Mouse (Mus musculus) E14TG2a.4 (cell line): Measurements from ENCODE around the gene Tenm3.

Experiments
- H3K27me3 ChIP-seq: 2 replicates; pipeline ENCODE4 v1.6.1; 2014; ENCODE audit warnings: low read length, control low read depth; ENCODE audit not compliant: insufficient read depth
- H3K36me3 ChIP-seq: 2 replicates; pipeline ENCODE4 v1.6.1; 2014; ENCODE audit warnings: low read length, control low read depth; ENCODE audit not compliant: insufficient read depth
- H3K4me1 ChIP-seq: replicated peaks from 2 replicates; pipeline ENCODE4 v1.6.1; 2014; ENCODE audit warnings: low read depth, low read length, control low read depth
- H3K4me3 ChIP-seq: replicated peaks from 2 replicates; pipeline ENCODE4 v1.5.1; 2014; ENCODE audit warnings: mild to moderate bottlenecking, low read length
- H3K9me3 ChIP-seq: 2 replicates; pipeline ENCODE4 v1.6.1; 2014; ENCODE audit warnings: low read length, control low read depth
- CTCF ChIP-seq: conservative IDR thresholded peaks from 2 replicates; pipeline ENCODE4 v1.5.1; 2014; ENCODE audit warnings: low read length
- NANOG ChIP-seq: IDR thresholded peaks from 2 replicates; pipeline ENCODE4 v1.6.1; 2014; ENCODE audit warnings: borderline replicate concordance, low read length, mixed read lengths
- POU5F1 ChIP-seq: IDR thresholded peaks from 2 replicates; pipeline ENCODE4 v1.6.1; 2014; ENCODE audit warnings: low read length, borderline replicate concordance

Gene Tenm3

DNA sequence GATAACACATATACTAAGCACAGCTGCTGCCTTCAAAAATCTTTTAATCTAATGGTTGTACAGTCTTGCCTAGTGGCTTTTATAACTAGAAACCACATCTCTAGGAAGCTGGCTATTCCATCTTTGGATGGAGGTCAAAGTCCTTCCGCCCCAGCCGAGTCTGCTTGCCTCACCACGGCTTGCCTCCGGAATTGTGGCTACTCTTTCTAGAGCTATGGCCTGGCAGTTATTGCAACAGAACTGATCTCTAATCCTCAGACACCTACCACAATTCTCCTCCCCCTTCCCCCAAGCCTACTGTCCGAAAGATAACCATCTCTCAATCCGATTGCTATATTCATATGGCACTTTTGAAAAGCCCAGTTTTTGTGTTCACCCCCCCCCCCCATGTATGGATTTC, 101.0 kb downstream of the Tenm3 start:
- Histone ChIP-seq H3K9me3 (no peaks in the 10 kb centered on the region), H3K36me3 (no peaks in the 10 kb centered on the region), H3K4me3 (no peak overlapping the region), H3K27me3 (peaks cover 27% of the 10 kb centered on the region), H3K4me1 (peaks cover 25% of the 10 kb centered on the region)
- no peak for TF ChIP-seq NANOG
- TF ChIP-seq CTCF, result no peak
- no peak for TF ChIP-seq POU5F1

DNA sequence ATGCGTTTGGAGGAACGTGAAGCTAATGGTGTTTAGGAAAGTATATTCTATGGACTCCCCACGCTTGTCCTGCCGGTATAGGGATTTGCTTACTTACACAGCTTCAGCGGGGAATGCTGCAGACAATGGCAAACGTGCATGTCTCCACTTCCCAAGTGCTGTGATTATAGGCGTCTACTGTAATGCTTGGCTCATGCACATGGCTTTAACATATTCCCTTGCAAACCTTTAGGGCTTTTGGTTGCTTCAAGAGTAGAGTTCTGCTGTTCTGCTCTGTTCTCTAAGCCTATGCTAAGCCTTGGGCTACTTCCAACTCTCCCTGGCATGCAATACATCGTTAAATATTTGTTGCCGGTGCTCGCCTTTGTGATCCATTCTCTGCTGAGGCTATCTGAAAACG, 102.8 kb downstream of the Tenm3 start:
- peaks cover 23% of the 10 kb centered on the region for H3K27me3 ChIP-seq

DNA sequence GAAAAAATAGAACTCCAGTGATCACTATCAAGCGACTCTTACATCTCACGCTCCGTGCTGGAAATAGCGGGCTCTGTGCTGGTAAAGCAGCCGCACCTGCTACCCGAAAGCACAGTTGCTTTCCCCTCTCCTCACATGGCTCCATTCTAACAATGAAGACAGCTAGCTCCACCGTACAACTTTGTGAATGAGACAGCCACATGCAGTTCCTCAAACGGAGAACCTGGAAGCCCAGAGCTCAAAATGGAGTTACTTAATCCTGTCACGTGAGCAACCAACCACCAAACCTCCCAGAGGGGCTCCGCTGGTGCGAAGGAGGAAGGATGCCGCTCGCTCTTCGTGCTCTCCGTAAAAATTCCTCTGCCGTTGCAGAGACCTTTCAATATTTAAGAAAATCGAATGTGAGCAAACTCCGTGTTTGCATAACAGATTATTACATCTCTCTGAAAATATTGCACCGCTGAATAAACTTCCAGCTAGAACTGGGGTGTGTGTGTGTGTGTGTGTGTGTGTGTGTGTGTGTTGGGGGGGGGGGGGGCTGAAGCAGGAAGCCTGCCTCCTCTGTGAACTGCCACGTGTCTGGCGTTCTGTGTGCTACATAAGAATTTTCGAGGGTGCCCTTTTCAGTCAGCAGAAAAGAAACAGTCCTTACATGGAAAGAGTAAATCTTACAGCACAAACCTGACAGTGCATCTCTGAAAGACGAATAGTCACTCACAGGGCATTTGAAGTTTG, 103.4 kb downstream of the Tenm3 start:
- H3K4me3 ChIP-seq, result no peak overlapping the region
- H3K36me3 ChIP-seq, result no peaks in the 10 kb centered on the region
- H3K4me1 ChIP-seq, result peaks cover 21% of the 10 kb centered on the region
- peaks cover 23% of the 10 kb centered on the region for H3K27me3 ChIP-seq
- no peaks in the 10 kb centered on the region for H3K9me3 ChIP-seq
- no peak for TF ChIP-seq POU5F1
- no peak for TF ChIP-seq CTCF
- no peak for TF ChIP-seq NANOG

More for the DNA sequence above, 102.8 kb downstream of the Tenm3 start:
- peaks cover 25% of the 10 kb centered on the region for H3K4me1 ChIP-seq
- H3K9me3 ChIP-seq, result no peaks in the 10 kb centered on the region
- no peak overlapping the region for H3K4me3 ChIP-seq
- no peaks in the 10 kb centered on the region for H3K36me3 ChIP-seq
- no peak for TF ChIP-seq NANOG
- no peak for TF ChIP-seq POU5F1
- TF ChIP-seq CTCF, result no peak

DNA sequence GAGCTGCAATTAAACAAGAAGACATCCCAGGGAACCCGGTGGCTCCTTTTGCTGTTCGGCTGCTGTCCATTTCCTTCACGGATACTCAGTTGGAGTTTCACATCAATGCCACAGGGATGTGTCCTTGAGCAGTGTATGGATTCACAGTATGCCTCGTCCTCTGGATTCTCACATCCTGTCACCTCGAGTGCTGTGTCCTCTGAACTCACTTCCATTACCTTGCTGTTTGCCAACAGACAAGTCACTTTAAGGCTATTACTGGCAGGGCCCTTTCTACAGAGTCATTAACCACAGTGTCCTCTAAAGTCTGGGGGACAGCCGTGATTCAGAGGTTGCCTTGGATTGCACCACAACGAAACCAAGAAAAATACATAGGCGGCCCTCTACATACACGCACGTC, 110.0 kb downstream of the Tenm3 start:
- TF ChIP-seq POU5F1, result no peak
- H3K36me3 ChIP-seq, result no peaks in the 10 kb centered on the region
- no peak overlapping the region for H3K4me3 ChIP-seq
- H3K4me1 ChIP-seq, result peaks cover 39% of the 10 kb centered on the region
- H3K27me3 ChIP-seq, result peaks cover 7% of the 10 kb centered on the region
- no peaks in the 10 kb centered on the region for H3K9me3 ChIP-seq

DNA sequence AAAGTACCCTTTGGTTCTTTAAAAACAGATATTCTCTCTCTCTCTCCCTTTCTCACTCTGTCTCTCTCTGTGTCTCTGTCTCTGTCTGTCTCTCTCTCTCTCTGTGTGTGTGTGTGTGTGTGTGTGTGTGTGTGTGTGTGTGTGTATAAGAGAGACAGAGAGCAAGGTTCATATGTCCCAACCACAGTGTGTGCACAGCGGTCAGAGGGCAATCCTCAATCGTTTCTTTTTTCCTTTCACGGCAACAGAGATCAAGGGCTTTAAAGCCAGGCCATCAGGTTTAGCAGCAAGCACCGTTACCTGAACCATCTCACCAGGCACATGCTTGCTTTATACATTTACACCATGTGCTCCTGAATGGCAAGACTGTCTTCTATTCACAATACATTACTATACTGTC, 110.7 kb downstream of the Tenm3 start:
- Histone ChIP-seq H3K4me1 (peaks cover 45% of the 10 kb centered on the region), H3K36me3 (no peaks in the 10 kb centered on the region), H3K27me3 (peaks cover 4% of the 10 kb centered on the region; the same call in 1 of the 2 replicates), H3K9me3 (no peaks in the 10 kb centered on the region), H3K4me3 (no peak overlapping the region)
- TF ChIP-seq POU5F1 (no peak), CTCF (no peak), NANOG (no peak)

DNA sequence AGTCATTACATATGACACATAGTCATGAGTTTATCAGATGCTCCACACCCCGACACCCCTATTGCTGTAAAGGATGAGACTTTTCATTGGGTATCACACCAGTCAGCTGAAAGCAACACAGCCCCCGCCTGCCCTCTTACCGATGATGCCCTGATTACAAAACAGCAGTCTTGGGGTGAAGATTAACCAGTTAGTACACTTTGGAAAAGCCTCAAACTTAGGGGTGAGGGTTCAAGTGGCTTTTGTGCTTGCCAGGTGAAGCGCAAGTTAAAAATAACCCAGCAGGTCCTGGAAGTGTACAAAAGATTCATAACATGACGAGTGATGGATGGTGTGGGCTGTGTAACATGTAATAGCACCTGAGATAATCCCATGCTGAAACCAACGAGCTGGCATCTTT, 113.0 kb downstream of the Tenm3 start:
- Histone ChIP-seq H3K36me3 (no peaks in the 10 kb centered on the region), H3K9me3 (no peaks in the 10 kb centered on the region), H3K4me1 (peaks cover 56% of the 10 kb centered on the region), H3K27me3 (peaks cover 4% of the 10 kb centered on the region; the same call in 1 of the 2 replicates), H3K4me3 (no peak overlapping the region)
- TF ChIP-seq NANOG, result no peak
- no peak for TF ChIP-seq CTCF
- no peak for TF ChIP-seq POU5F1

DNA sequence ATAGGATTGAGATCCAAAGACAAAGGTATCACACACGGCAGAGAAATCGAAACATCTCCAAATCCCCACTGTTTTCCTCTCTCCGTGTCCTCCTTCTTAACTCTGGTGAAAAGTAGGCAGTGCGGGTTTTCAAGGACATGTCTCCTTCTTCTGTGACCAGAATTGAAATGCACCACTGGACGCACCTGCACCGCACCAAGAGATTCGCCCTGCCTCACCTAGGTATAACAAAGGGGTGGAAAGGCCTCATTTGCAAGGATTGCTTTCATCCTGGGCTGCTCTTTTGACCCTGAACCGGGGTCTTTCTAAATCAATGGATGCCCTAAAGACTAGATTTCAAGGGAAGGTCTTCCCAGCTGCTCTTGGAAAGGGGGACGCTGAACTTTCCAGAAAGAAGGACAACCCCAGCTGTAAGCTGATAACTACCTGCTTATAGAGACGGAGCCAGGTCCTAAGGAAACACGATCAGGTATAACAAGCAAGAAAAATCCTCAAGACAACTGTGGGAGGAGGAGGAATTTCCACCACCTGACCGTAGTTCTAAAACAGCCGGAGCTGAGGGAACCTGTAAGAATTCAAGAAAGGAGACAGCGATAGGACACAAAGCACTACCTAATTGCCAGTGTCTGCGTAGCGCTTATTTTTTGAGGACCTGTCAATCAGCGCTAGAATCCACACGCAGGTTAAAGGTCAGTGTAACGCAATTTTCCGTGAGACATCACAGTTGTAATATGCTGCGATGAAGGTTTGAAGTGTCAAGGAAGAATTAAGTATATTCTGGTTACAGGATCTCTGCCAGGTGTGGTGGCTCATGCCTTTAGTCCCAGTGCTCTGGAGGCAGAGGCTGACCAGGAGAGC, 114.7 kb downstream of the Tenm3 start:
- Histone ChIP-seq H3K36me3 (no peaks in the 10 kb centered on the region), H3K4me3 (no peak overlapping the region), H3K27me3 (peaks cover 4% of the 10 kb centered on the region; the same call in 1 of the 2 replicates), H3K9me3 (no peaks in the 10 kb centered on the region), H3K4me1 (peaks cover 56% of the 10 kb centered on the region)
- TF ChIP-seq CTCF, result no peak
- TF ChIP-seq NANOG, result peak; percentile 54

DNA sequence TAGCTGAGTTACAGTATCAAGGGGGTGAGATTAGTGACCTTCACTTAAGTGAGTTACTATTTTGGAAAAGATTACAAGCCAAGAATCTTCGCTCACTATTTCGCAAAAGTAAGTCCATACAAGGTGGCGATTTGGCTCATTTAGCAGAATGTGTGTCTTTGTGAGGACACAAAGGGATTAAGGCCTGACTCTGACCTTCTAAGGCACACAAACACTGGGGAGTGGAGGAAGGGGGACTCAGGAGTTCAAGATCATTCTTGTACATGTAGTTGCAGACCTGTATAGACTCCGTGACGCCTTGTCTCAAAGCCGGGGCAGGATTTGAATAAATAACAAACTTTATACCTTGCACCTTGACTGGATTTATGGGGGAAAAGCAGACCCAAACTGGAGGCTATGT, 115.7 kb downstream of the Tenm3 start:
- H3K4me3 ChIP-seq, result no peak overlapping the region
- peaks cover 4% of the 10 kb centered on the region; the same call in 1 of the 2 replicates for H3K27me3 ChIP-seq
- TF ChIP-seq POU5F1 (no peak), CTCF (no peak), NANOG (no peak)
- peaks cover 55% of the 10 kb centered on the region for H3K4me1 ChIP-seq
- no peaks in the 10 kb centered on the region for H3K36me3 ChIP-seq
- no peaks in the 10 kb centered on the region for H3K9me3 ChIP-seq
